Mouse (Mus musculus) heart, adult 9 months (tissue): ENCODE results near the gene Vps13c.

Experiments
- DNase-seq, 2 experiments: peaks; one replicate each; pipeline ENCODE4 v3.0.0; 2022; ENCODE audit warnings: low spot score in 2 of 2

The Vps13c gene

GRCm38 (mm10) chr9:67831359-67832045, 8.7 kb upstream of the Vps13c start:
- DNase-seq, result no peak

- no peak for DNase-seq
These were observed 8.1 kb upstream of the Vps13c start, which contains the start of gene C2cd4a for GRCm38 (mm10) chr9:67832046-67832605. Gene C2cd4a (minus strand): TSS chr9:67832330.

GRCm38 (mm10) chr9:67834535-67834934, 5.7 kb upstream of the Vps13c start:
- DNase-seq, result no peak

DNA sequence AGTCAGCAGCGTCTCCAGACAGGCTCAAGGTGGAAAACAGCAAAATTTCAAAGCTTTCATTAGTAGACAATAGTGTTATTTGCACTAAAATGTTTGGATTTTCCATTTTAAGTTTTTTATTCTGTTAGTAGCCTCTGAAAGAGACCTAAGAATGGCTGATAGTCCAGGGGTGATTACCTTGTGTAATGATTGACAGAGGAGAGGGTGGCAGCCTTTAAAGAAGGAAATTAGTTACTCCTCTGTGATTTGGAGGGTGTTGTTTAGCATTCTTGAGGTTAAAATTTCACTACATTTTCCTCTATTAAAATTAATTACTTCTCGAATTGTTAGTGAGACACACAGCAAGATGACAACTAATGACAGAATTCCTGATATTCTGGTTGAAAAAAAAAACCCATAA, 2.9 kb upstream of the Vps13c start:
- DNase-seq, result no peak

DNA sequence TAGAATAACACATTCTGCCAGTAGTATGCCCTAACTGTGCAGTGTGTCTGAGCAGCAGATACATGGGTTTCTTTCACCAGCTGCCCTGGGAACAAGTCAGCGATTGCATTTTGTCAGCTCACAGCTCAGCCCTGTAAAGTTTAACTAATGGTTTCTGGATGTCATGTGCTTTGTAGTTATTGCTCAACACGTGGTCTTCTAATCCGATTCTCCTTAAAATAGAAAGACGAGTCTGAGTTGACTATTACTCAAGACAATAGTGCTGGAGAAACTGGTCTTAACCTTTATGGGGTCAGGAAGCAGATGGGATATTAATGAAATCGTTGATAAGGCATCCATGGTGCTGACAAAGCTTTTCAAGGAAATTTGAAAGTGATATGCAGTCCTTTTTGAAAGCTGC, 2.6 kb downstream of the Vps13c start:
- DNase-seq, result peak in 1 of 2 experiments; percentile 61

DNA sequence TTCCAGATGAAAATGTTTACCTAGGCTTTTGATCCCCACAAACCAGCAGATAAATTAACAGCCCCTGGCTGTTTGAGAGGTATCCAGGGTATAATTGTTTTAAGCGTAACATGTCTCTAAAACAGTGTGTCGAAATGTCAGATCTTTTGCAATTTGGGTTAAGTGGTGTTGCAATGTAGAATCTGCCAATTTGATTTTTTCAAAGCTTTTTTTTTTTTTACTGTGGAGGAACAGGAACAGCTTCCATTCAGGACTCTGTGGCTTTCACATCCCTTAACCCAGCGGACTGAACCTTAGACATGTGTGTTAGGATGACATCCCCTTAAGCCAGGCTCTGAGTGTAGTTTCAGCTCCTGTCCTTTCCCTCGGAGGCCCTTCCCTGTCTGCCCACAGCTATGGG, 4.8 kb downstream of the Vps13c start:
- peak in 1 of 2 experiments; percentile 20 for DNase-seq

- no peak for DNase-seq
These were observed 5.5 kb downstream of the Vps13c start for GRCm38 (mm10) chr9:67845648-67846047.

DNA sequence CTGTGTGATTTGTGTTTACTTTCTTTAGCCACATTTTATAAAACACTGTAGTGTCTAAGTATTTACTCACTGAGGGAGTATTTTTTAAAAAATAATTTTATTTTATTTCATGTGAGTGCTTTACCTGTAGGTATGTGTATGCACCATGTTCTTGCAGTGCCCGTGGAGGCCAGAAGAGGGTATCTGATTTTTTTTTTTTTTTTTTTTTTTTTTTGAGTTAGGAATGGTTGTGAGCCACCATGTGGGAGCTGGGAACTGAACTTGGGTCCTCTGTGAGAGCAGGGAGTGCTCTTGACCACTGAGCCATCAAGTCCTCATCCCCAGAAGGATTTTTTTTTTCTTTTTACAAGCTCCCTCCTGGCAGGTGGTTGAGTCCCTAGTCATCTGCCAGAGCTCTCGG, 5.9 kb downstream of the Vps13c start:
- no peak for DNase-seq

DNA sequence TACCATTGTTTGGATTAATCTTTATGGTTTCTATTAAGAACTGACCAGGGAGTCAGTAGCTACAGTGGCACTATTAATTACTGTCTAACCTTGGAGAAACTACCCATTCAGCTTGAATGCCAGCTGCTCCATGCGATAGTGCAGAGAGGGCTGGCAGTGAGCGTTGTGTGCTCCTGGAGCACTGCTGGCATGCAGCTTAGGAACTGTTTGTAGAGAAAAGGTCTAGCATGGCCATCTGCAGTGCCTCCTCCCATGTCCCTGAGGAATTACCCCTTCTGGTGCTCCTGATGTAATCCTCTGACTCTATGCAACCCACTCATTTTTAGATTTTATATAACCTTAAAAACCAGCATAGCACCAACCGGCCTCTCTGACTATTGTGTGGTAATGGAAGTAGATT, 7.4 kb downstream of the Vps13c start:
- no peak for DNase-seq

- no peak for DNase-seq
These were observed 9.2 kb downstream of the Vps13c start for GRCm38 (mm10) chr9:67849397-67849796.

DNA sequence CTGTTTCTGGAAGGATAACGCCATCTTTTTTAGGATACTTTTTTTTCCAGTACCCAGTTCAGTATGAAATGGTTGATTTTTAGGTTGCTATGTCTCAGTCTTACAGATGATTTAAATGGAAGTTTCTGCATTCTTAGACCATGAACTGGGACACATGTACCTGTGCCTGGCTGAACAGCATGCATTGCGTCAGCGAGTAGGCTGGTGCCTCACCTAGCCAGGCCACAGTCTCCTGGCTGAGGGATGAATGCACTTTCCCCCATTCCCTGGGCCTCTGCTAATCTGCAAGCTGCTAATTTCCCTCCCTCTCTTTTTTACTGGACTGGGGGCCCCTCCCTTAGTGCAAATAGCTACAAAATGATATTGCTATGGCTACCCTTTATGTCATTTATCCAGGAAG, 9.7 kb downstream of the Vps13c start:
- DNase-seq, result no peak

DNA sequence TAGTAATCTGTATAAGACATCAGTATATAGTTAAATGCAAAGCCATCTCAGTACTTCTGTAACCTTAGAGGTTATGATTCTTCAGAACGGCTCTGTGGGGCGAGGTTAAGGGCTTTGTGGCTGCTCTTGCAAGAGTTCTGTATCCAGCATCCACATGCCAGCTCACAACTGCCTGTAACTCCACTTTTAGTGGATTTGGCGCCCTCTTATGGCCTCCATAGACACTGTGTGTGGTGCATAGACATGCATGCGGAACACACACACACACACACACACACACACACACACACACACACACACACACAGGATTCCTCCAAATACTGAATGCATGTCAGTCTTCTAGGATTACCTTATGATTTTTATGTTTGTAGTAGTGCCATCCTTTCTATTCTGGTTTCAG, 11.0 kb downstream of the Vps13c start:
- no peak for DNase-seq

DNA sequence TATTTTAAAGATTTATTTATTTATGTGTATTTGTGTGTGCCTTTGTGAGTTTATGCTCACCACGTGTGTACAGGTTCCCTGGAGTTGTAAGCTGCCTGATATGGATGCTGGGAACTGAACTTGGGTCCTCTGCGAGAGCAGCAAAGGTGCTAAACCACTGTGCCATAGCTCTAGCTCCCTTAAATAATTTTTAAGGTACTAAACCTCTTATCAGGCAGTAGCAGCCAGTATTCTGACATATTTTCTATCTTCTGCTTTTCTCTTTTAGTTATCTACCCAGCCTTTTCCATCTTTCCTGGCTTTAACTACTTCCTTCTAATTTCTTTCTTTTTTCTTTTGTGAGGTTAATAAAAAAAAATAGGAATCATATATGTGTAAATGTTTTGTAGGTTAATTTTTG, 20.1 kb downstream of the Vps13c start:
- no peak for DNase-seq

DNA sequence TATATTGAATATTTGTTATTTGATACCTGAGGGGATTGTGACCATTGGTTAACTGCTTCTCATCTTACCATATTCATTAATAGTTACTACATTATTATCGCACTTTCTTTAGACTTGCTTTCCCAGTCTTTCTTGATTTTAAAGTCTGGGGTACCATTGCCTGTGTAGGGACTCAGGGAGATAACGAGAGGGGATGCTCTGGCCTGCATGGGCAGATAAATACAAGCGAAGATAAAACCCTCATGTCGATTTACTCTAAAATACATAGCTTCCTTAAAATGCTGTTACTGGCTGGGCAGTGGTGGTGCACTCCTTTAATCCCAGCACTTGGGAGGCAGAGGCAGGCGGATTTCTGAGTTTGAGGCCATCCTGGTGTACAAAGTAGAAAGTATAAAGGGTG, 23.1 kb downstream of the Vps13c start:
- no peak for DNase-seq

DNA sequence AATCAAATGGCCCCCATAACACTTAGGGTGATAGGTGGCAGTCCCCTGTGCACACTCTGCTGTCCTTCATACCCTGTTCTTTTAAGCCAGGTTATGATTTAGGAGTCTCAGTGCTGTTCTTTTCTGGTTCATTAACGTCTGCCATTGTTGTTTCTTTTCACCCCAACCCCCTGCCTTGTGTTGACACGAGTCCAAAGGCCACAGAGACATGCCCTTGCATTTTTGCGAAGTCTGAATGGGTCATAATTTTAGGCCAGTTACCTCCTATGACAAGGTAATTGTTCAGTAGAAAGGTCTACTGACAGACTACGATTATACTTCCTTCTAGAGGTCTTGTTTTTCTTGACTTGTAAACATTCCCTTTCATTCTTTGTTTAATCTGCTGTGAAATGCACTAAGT, 23.8 kb downstream of the Vps13c start:
- no peak for DNase-seq

GRCm38 (mm10) chr9:67865411-67865810, 25.2 kb downstream of the Vps13c start:
- DNase-seq, result no peak

DNA sequence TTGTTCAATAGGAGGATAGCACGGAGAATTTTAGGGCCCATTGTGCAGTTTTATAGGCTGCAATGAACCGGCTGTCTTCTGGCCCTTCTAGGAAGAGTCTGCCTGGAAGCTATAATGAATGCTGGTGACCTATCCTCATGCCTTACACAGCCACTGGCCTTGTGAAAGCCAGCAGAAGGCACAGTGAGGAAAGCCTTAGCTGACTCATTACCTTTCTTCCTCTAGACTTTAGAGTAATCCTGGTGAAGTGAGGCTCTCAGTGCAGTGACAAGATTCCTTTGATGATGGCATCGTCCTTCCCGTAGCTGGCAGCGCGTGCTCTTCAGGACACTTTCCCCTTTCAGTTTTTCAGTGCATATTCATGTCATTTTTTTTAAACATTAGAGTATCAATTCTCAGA, 27.2 kb downstream of the Vps13c start:
- no peak for DNase-seq

DNA sequence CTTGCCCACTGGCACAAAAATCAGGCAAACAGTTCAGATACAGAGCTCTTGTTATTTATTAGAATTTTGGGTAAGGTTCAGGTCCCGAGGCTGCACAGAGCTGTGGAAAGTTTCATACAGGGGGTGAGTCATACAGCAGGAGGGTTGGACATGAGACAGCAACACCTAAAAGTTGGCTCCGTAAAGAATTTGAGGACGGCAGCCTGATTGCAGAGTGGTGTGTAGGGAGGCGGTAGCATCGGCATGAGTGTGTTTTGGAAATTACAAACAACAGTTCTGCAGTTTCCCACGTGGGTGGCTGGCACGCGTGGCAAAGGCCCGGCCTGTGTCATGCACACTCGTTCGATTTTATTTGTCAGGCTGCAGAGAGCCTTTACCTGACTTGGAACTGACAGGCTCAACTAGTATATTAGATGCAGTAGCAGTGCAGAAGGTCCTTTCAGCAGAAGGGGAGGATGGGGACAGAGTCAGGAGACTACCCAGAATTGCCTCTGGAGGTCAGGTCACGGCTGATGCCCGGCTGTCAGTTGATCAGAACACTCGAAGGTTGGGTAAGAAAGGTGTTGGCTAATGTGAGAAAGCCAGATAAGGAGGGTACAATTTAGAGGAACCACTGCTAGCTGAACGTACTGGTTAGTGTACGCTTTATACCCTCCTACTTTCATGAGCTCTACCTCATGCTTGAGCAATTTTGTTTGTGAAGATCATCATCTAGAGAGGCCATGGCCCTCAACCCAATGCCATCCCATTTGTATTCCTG, 29.7 kb downstream of the Vps13c start:
- DNase-seq, result no peak

- DNase-seq, result no peak
These were observed 34.5 kb downstream of the Vps13c start for GRCm38 (mm10) chr9:67874522-67875222.

- peak in 1 of 2 experiments; percentile 12 for DNase-seq
These were observed 35.1 kb downstream of the Vps13c start for GRCm38 (mm10) chr9:67875337-67875736.

DNA sequence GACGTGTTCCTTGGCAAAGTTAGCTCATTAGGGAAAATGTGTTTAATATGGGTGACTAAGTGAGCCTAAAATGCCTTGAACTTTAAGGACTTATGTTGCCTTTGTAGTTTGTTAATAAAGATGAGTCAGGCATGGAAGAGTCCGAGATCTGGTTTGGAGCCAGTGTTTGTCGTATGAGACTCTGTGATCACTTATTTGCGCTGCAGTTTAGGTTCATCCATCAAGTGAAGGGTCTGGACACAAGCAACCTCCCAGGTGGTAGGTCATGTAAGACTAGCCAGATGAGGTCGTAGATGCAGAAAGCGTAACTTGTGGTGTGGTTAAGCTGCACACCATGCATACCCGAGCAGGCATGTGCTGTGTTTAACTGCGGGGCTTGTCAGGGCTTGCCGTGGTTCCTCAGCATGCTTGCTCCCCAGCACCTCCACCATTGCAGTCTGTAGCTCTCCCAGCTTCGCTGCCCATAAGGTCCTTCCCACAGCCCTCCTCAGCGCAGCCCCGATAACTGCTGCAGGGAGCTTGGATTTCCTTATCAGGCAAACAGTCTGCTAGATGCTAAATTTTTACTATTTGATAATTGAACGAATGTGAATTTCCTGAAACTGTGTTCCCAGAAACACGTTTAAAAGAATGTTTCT, 37.0 kb downstream of the Vps13c start:
- no peak for DNase-seq

- DNase-seq, result no peak
These were observed 38.1 kb downstream of the Vps13c start for GRCm38 (mm10) chr9:67878197-67878769.
